ENCODE assay signal across 22 mouse cellular contexts in the genomic region with DNA sequence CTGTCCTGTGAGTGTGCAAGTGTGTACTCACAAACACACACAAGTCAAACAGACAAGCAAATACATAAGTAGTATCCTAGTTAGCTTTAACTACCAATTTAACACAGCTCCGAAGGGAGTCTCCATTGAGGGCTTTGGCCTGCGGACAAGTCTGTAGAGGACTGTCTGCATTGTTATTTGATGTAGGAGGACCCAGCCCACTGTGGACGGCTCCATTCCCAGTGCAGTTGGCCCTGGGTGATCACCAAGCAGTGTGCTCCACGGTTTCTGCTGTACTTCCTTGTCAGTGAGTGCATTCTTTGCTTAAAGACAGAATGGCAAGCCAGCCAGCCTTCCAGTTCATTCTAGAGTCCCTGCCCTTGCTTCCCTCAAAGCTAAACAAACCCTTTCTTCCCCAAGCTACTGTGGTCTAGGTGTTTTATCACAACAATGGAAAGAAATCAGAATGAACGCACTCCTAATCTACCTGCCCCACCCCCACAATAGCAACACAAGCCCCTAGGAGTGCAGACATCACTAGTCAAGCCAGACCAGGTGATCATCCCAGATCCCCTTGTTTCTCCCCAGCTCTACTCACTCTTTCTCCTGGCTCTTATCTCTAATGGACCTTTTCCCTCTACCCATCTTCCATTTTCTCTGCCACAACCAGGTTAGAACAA. TPM values are rescaled to one million over a fixed set of nuclear protein-coding genes. Genes with fewer than 3 reads are reported as not detected.
DNase-seq lines count a peak whose midpoint lies in the region; ATAC-seq and TF ChIP-seq lines count a peak whose summit lies in the region.
"Had no signal": no experiment of that assay in that cellular context is flagged by ENCODE, and none has a peak within 500 bp of the region (broad histone marks: within the 10 kb centered on the region; RNA-seq: fewer than 3 reads in every experiment).

No protein-coding gene starts in this region.

- H3K4me3 ChIP-seq in heart, embryonic 15.5 days = no peak overlapping the region
- no peak overlapping the region for H3K4me3 ChIP-seq in ES-Bruce4 (ENCODE audit: low read depth, low read length)
- H3K4me3 ChIP-seq in macrophage (ENCODE audit: inconsistent target) = no peak overlapping the region
- no peak overlapping the region for H3K4me3 ChIP-seq in forebrain, embryonic 10.5 days
- no peak overlapping the region for H3K4me3 ChIP-seq in embryonic facial prominence, embryonic 10.5 days
- H3K4me3 ChIP-seq: embryonic facial prominence, embryonic 13.5 days; forebrain, embryonic 13.5 days; heart, embryonic 12.5 days; hindbrain, embryonic 13.5 days had no signal

- DNase-seq in heart, adult 8-10 months (ENCODE audit: low spot score) = no peak
- DNase-seq in R1 (ENCODE audit: low read depth, low spot score) = peak; percentile 96
- no peak for DNase-seq in forebrain, embryonic 10.5 days (ENCODE audit: extremely low spot score, low spot score)
- no peak for DNase-seq in embryonic facial prominence, embryonic 10.5 days (ENCODE audit: low spot score)
- DNase-seq: adrenal gland, postnatal 25 days; cerebellum, adult 11 months; cerebellum, adult 9-10 months; cerebellum, postnatal 25 days; forebrain, postnatal 0 days; gastrocnemius, postnatal 14 days; heart, postnatal 10 days; kidney, adult 11 months had no signal

- H3K4me1 ChIP-seq in heart, embryonic 15.5 days (replicated peaks) = peaks cover 52% of the 10 kb centered on the region
- peaks cover 15% of the 10 kb centered on the region for H3K4me1 ChIP-seq in ES-Bruce4 (ENCODE audit: control insufficient read depth, insufficient read depth, low read length)
- peaks cover 5% of the 10 kb centered on the region; the same call in 1 of the 2 replicates for H3K4me1 ChIP-seq in forebrain, embryonic 10.5 days
- peaks cover 15% of the 10 kb centered on the region for H3K4me1 ChIP-seq in embryonic facial prominence, embryonic 10.5 days

- no peaks in the 10 kb centered on the region for H3K27me3 ChIP-seq in heart, embryonic 15.5 days
- H3K27me3 ChIP-seq in ES-Bruce4 (ENCODE audit: control insufficient read depth, insufficient read depth, low read length, poor library complexity, severe bottlenecking) = no peaks in the 10 kb centered on the region
- no peaks in the 10 kb centered on the region for H3K27me3 ChIP-seq in forebrain, embryonic 10.5 days (ENCODE audit: poor library complexity, severe bottlenecking)
- no peaks in the 10 kb centered on the region for H3K27me3 ChIP-seq in embryonic facial prominence, embryonic 10.5 days (replicated peaks; ENCODE audit: low read depth, poor library complexity, severe bottlenecking)
- H3K27me3 ChIP-seq: CH12.LX; embryonic facial prominence, embryonic 13.5 days; forebrain, embryonic 13.5 days; heart, embryonic 12.5 days; hindbrain, embryonic 13.5 days; Patski had no signal

- TF ChIP-seq POLR2A in ES-Bruce4 (IDR thresholded peaks at IDR 0.05; ENCODE audit: insufficient read depth, low read length) = no peak

- H3K27ac ChIP-seq in heart, embryonic 15.5 days = peak overlapping the region; percentile 25; the same call in 1 of the 2 replicates
- H3K27ac ChIP-seq in ES-Bruce4 (ENCODE audit: insufficient read depth, low read length) (peak overlapping the region; percentile 87), macrophage (peak overlapping the region; percentile 53; the same call in 1 of the 2 replicates)
- no peak overlapping the region for H3K27ac ChIP-seq in forebrain, embryonic 10.5 days
- H3K27ac ChIP-seq in embryonic facial prominence, embryonic 10.5 days (replicated peaks) = no peak overlapping the region
- H3K27ac ChIP-seq: embryonic facial prominence, embryonic 13.5 days; hindbrain, embryonic 13.5 days; hindbrain, postnatal 0 days had no signal

- no peak for ATAC-seq in heart, embryonic 15.5 days (replicated peaks; ENCODE audit: insufficient number of reproducible peaks, insufficient read depth, low FRiP score, low read depth)
- ATAC-seq: forebrain, embryonic 13.5 days; forebrain, postnatal 0 days; hindbrain, postnatal 0 days; Patski had no signal

- H3K9me3 ChIP-seq in heart, embryonic 15.5 days (replicated peaks) = no peaks in the 10 kb centered on the region
- H3K9me3 ChIP-seq in ES-Bruce4 (replicated peaks; ENCODE audit: control insufficient read depth, insufficient read depth, low read length, poor library complexity, severe bottlenecking) = no peaks in the 10 kb centered on the region
- H3K9me3 ChIP-seq in forebrain, embryonic 10.5 days = no peaks in the 10 kb centered on the region
- H3K9me3 ChIP-seq in embryonic facial prominence, embryonic 10.5 days = no peaks in the 10 kb centered on the region
- H3K9me3 ChIP-seq: embryonic facial prominence, embryonic 13.5 days; forebrain, embryonic 13.5 days; hindbrain, embryonic 13.5 days had no signal

- peaks cover 100% of the 10 kb centered on the region for H3K79me2 ChIP-seq in macrophage (ENCODE audit: inconsistent target)

- H3K9ac ChIP-seq in heart, embryonic 15.5 days = no peak overlapping the region
- H3K9ac ChIP-seq in ES-Bruce4 (ENCODE audit: low read depth, poor library complexity, severe bottlenecking) = 0 out of 2 replicates have a peak overlapping the region, but pooled peaks have one; percentile 4
- H3K9ac ChIP-seq: embryonic facial prominence, embryonic 13.5 days; forebrain, embryonic 13.5 days; forebrain, postnatal 0 days; heart, embryonic 12.5 days; hindbrain, embryonic 13.5 days had no signal

- peak; percentile 67 for TF ChIP-seq EP300 in ES-Bruce4 (IDR thresholded peaks at IDR 0.05; ENCODE audit: insufficient read depth, low read depth, low read length)

- H3K4me2 ChIP-seq in heart, embryonic 15.5 days = no peak overlapping the region
- H3K4me2 ChIP-seq: embryonic facial prominence, embryonic 13.5 days; forebrain, embryonic 13.5 days; heart, embryonic 12.5 days; hindbrain, embryonic 13.5 days had no signal

- 70% methylated on average over 5 of the region's 5 CpGs for WGBS in heart, embryonic 15.5 days
- WGBS in macrophage (ENCODE audit: missing documents) = 87% methylated on average over 5 of the region's 5 CpGs
- 76% methylated on average over 5 of the region's 5 CpGs for WGBS in forebrain, embryonic 10.5 days
- 75% methylated on average over 5 of the region's 5 CpGs for WGBS in embryonic facial prominence, embryonic 10.5 days

- TF ChIP-seq CTCF in ES-Bruce4 (IDR thresholded peaks at IDR 0.05; ENCODE audit: low read depth, low read length) = no peak

- H3K36me3 ChIP-seq in heart, embryonic 15.5 days = peaks cover 9% of the 10 kb centered on the region
- H3K36me3 ChIP-seq in ES-Bruce4 (ENCODE audit: control insufficient read depth, insufficient read depth, low read length, poor library complexity, severe bottlenecking) (no peaks in the 10 kb centered on the region), macrophage (ENCODE audit: inconsistent target) (peaks cover 5% of the 10 kb centered on the region; the same call in 1 of the 2 replicates)
- peaks cover 3% of the 10 kb centered on the region for H3K36me3 ChIP-seq in forebrain, embryonic 10.5 days (replicated peaks)
- H3K36me3 ChIP-seq in embryonic facial prominence, embryonic 10.5 days (replicated peaks) = peaks cover 11% of the 10 kb centered on the region

RNA-seq across cellular contexts. Expression of a gene that starts 7.1 kb away (rescaled TPM):
- polyA plus RNA-seq in heart, embryonic 15.5 days (2015; fragmentation: Nextera tagmentation; extraction: Ambion mirVana) = 134 and 137 TPM in 2 replicates
- 10 to 100 TPM; 22.7 to 29.9 (median 27.2) TPM for total RNA-seq in heart, adult 8-10 months (2022)
- polyA plus RNA-seq in ES-Bruce4 (2011; ENCODE audit: insufficient read depth, insufficient read length, low read depth, missing spikeins) (54.8 and 56.9 TPM in 2 replicates), macrophage (2018) (76.5 to 98.9 TPM (median 79.7 TPM) in 3 replicates)
- 100 to 1,000 TPM in 1 of 26 experiments, 10 to 100 TPM in 25; 30.9 to 114 (median 49.3) TPM for total RNA-seq in macrophage (2018; cell fraction: chromatin; rRNA removed)
- 100 to 1,000 TPM in 6 of 26 experiments, 10 to 100 TPM in 20; 83.5 to 114 (median 93.7) TPM for total RNA-seq in macrophage (2018; cell fraction: cytosol; rRNA removed)
- total RNA-seq in macrophage (2018; cell fraction: nucleus; rRNA removed) = 10 to 100 TPM; 44.4 to 87.0 (median 54.7) TPM
- polyA plus RNA-seq in forebrain, embryonic 10.5 days (2016; fragmentation: Nextera tagmentation; extraction: Ambion mirVana) = 80.8 and 84.0 TPM in 2 replicates
- 103 and 113 TPM in 2 replicates for polyA plus RNA-seq in embryonic facial prominence, embryonic 10.5 days (2016; fragmentation: Nextera tagmentation; extraction: Ambion mirVana)

RNA-seq across cellular contexts. Expression of a gene that starts 28.5 kb away (rescaled TPM):
- 20.1 and 21.0 TPM in 2 replicates for polyA plus RNA-seq in heart, embryonic 15.5 days (2015; fragmentation: Nextera tagmentation; extraction: Ambion mirVana)
- total RNA-seq in heart, adult 8-10 months (2022) = 10 to 100 TPM; 11.5 to 13.9 (median 11.8) TPM
- polyA plus RNA-seq in ES-Bruce4 (2011; ENCODE audit: insufficient read depth, insufficient read length, low read depth, missing spikeins) = 8.7 and 8.9 TPM in 2 replicates
- total RNA-seq in macrophage (2018; cell fraction: chromatin; rRNA removed) = 10 to 100 TPM in 6 of 26 experiments, 1 to 10 TPM in 20; 4.9 to 14.7 (median 8.7) TPM
- total RNA-seq in macrophage (2018; cell fraction: cytosol; rRNA removed) = 10 to 100 TPM; 13.3 to 24.2 (median 17.4) TPM
- 10 to 100 TPM in 25 of 26 experiments, 1 to 10 TPM in 1; 9.9 to 31.6 (median 24.4) TPM for total RNA-seq in macrophage (2018; cell fraction: nucleus; rRNA removed)
- 13.5 to 23.8 TPM (median 18.3 TPM) in 3 replicates for polyA plus RNA-seq in macrophage (2018)
- polyA plus RNA-seq in forebrain, embryonic 10.5 days (2016; fragmentation: Nextera tagmentation; extraction: Ambion mirVana) = 21.2 and 22.6 TPM in 2 replicates
- polyA plus RNA-seq in embryonic facial prominence, embryonic 10.5 days (2016; fragmentation: Nextera tagmentation; extraction: Ambion mirVana) = 20.7 and 21.0 TPM in 2 replicates

Comparison
In these comparisons a context has a peak if more than half of its experiments do, and no peak if none do; other contexts are left out.
1. H3K27ac ChIP-seq: peak in heart, embryonic 15.5 days (single experiment), ES-Bruce4 (single experiment) and macrophage (single experiment); none in forebrain, embryonic 10.5 days (single experiment) and embryonic facial prominence, embryonic 10.5 days (single experiment).